In genomic region chr16:14362099-14362820, GRCm38 (mm10) we compare ENCODE assay signal across 8 mouse cellular contexts. TPM values are rescaled to one million over a fixed set of nuclear protein-coding genes. Genes with fewer than 3 reads are reported as not detected.
DNase-seq lines count a peak whose midpoint lies in the region; ATAC-seq and TF ChIP-seq lines count a peak whose summit lies in the region.

No protein-coding gene starts in this region.

- H3K36me3 ChIP-seq in spleen, adult 2 months (ENCODE audit: control insufficient read depth, insufficient read depth, low read length), result no peaks in the 10 kb centered on the region
- H3K36me3 ChIP-seq in hindbrain, postnatal 0 days (ENCODE audit: insufficient read depth, low read length), result no peaks in the 10 kb centered on the region
- H3K36me3 ChIP-seq in midbrain, postnatal 0 days (ENCODE audit: insufficient read depth, low read length), result no peaks in the 10 kb centered on the region

- H3K27me3 ChIP-seq in spleen, adult 2 months (ENCODE audit: control insufficient read depth, insufficient read depth, low read length), result no peaks in the 10 kb centered on the region
- H3K27me3 ChIP-seq in hindbrain, postnatal 0 days (ENCODE audit: insufficient read depth, low read length), result no peaks in the 10 kb centered on the region
- no peaks in the 10 kb centered on the region for H3K27me3 ChIP-seq in midbrain, postnatal 0 days (ENCODE audit: insufficient read depth, low read length)

- no peaks in the 10 kb centered on the region for H3K9me3 ChIP-seq in hindbrain, postnatal 0 days (ENCODE audit: low read length)
- H3K9me3 ChIP-seq in midbrain, postnatal 0 days (ENCODE audit: low read length), result no peaks in the 10 kb centered on the region

- peak overlapping the region; percentile 80 for H3K4me2 ChIP-seq in hindbrain, postnatal 0 days (ENCODE audit: low read depth, low read length)
- peak overlapping the region; percentile 81 for H3K4me2 ChIP-seq in midbrain, postnatal 0 days (ENCODE audit: low read depth, low read length, poor library complexity, severe bottlenecking)

- no peak for TF ChIP-seq CTCF in spleen, adult 2 months (IDR thresholded peaks at IDR 0.05; ENCODE audit: extremely low read depth, insufficient read depth, insufficient read length, insufficient replicate concordance)
- TF ChIP-seq CTCF in hindbrain, postnatal 0 days (IDR thresholded peaks at IDR 0.05; ENCODE audit: low read depth), result no peak
- TF ChIP-seq CTCF in midbrain, postnatal 0 days (IDR thresholded peaks at IDR 0.05), result no peak

- ATAC-seq in hindbrain, postnatal 0 days, result no peak
- no peak for ATAC-seq in midbrain, postnatal 0 days (ENCODE audit: low FRiP score)

- H3K4me1 ChIP-seq in spleen, adult 2 months (ENCODE audit: control insufficient read depth, insufficient read depth, insufficient read length), result peaks cover 11% of the 10 kb centered on the region; the same call in 1 of the 2 replicates
- H3K4me1 ChIP-seq in hindbrain, postnatal 0 days (ENCODE audit: insufficient read depth, low read length), result peaks cover 2% of the 10 kb centered on the region; the same call in 1 of the 2 replicates
- 0 out of 2 replicates have a peak, but pooled peaks cover 6% of the 10 kb centered on the region for H3K4me1 ChIP-seq in midbrain, postnatal 0 days (ENCODE audit: insufficient read depth, low read length)

- H3K4me3 ChIP-seq in spleen, adult 2 months (ENCODE audit: extremely low read depth, insufficient read depth, insufficient read length), result peak overlapping the region; percentile 84
- peak overlapping the region; percentile 76 for H3K4me3 ChIP-seq in hindbrain, postnatal 0 days (ENCODE audit: low read length)
- H3K4me3 ChIP-seq in midbrain, postnatal 0 days (ENCODE audit: low read depth, low read length), result peak overlapping the region; percentile 85

- WGBS in spleen, adult 2 months, result 36% methylated on average over 7 of the region's 7 CpGs
- 25% methylated on average over 7 of the region's 7 CpGs for WGBS in hindbrain, postnatal 0 days
- 25% methylated on average over 7 of the region's 7 CpGs for WGBS in midbrain, postnatal 0 days

- peak; percentile 20 to 41 for DNase-seq in cerebellum, adult 18-20 months
- no peak for DNase-seq in cerebellum, adult 8-10 months
- DNase-seq in spleen, adult 2 months (ENCODE audit: low read depth in 1 of 2, low spot score in 2 of 2), result no peak
- DNase-seq in spleen, postnatal 36 days (ENCODE audit: low spot score in 2 of 2), result no peak
- DNase-seq in hindbrain, postnatal 0 days (ENCODE audit: low spot score), result no peak
- DNase-seq in midbrain, postnatal 0 days (ENCODE audit: low spot score), result no peak
- DNase-seq in layer of hippocampus, adult 9-11 months, result no peak
- no peak for DNase-seq in kidney, postnatal 10 days

- H3K27ac ChIP-seq in spleen, adult 2 months (ENCODE audit: insufficient read depth, low read length), result no peak overlapping the region
- H3K27ac ChIP-seq in hindbrain, postnatal 0 days, result peak overlapping the region; percentile 82; the same call in 1 of the 2 replicates
- no peak overlapping the region; the same call in 1 of the 2 replicates for H3K27ac ChIP-seq in midbrain, postnatal 0 days (ENCODE audit: low read depth, low read length)

- no peak for TF ChIP-seq POLR2A in spleen, adult 2 months (IDR thresholded peaks at IDR 0.05; ENCODE audit: low read depth, low read length)

- peak overlapping the region; percentile 76 for H3K9ac ChIP-seq in hindbrain, postnatal 0 days (replicated peaks; ENCODE audit: low read length)
- H3K9ac ChIP-seq in midbrain, postnatal 0 days (replicated peaks; ENCODE audit: low read length, poor library complexity, severe bottlenecking), result peak overlapping the region; percentile 87

RNA-seq across cellular contexts. Expression of gene Abcc1, which starts 0.9 kb away (rescaled TPM):
- 30.6 and 35.6 TPM in 2 replicates for polyA plus RNA-seq in spleen, adult 2 months (2012; rRNA removed)
- 14.2 and 15.2 TPM in 2 replicates for total RNA-seq in hindbrain, postnatal 0 days (2014; rRNA removed)
- polyA plus RNA-seq in hindbrain, postnatal 0 days (2015; fragmentation: Nextera tagmentation; extraction: Ambion mirVana), result 9.1 and 9.7 TPM in 2 replicates
- total RNA-seq in midbrain, postnatal 0 days (2014; rRNA removed), result 11.9 and 14.7 TPM in 2 replicates
- polyA plus RNA-seq in midbrain, postnatal 0 days (2015; fragmentation: Nextera tagmentation; extraction: Ambion mirVana), result 5.9 and 7.5 TPM in 2 replicates

RNA-seq across cellular contexts. Expression of gene Fopnl, which starts 45.1 kb away (rescaled TPM):
- 17.1 and 20.3 TPM in 2 replicates for polyA plus RNA-seq in spleen, adult 2 months (2012; rRNA removed)
- 83.8 and 93.0 TPM in 2 replicates for total RNA-seq in hindbrain, postnatal 0 days (2014; rRNA removed)
- polyA plus RNA-seq in hindbrain, postnatal 0 days (2015; fragmentation: Nextera tagmentation; extraction: Ambion mirVana), result 206 and 212 TPM in 2 replicates
- total RNA-seq in midbrain, postnatal 0 days (2014; rRNA removed), result 114 and 124 TPM in 2 replicates
- polyA plus RNA-seq in midbrain, postnatal 0 days (2015; fragmentation: Nextera tagmentation; extraction: Ambion mirVana), result 212 and 217 TPM in 2 replicates

Comparison
In these comparisons a context has a peak if more than half of its experiments do, and no peak if none do; other contexts are left out.
1. DNase-seq: peak in cerebellum, adult 18-20 months (2 of 2); none in cerebellum, adult 8-10 months (single experiment), spleen, adult 2 months (0 of 2), spleen, postnatal 36 days (0 of 2), hindbrain, postnatal 0 days (single experiment), midbrain, postnatal 0 days (single experiment), layer of hippocampus, adult 9-11 months (single experiment) and kidney, postnatal 10 days (single experiment).
2. Peak in every context shown above with its lines, with median percentiles within 50 percentile points of each other: H3K4me3 ChIP-seq.